In the genomic region with DNA sequence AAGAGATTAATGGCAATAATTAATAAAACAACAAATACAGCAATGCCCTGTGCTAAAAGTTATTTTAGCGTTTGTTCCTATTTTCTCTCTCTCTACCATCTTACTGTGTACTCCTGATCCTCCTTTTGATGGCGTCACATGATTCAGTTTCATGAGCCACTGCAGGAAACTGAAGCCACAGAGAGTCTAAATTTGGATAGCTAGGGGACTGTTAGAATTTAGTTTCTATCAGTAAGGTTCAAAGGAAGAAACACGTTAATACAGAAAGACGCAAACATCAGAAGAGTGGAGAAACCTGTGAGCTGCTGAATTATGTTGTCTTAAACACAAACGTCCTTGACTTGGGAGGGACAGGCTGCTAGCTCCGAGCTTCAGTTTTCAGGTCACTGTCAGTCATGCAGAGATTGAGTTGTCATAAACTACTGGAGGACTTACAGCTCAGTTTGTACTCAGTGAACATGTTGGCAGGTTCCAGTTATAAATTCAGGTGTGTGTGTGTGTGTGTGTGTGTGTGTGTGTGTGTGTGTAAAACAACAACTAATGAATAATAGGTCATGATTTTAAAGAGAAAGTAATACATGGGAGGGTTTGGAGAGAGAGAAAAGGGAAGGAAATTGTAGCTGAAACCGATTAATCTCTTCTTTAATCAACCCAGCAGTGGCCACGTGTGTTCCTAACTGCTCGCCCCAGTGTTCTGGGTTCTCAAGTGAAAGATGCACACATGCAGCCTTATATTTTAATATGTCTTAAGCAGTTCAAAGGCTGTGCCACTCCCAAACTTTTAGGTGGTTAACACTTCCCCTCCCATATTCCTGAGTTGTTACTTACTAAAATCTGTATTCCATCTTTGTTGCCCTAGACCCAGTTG, we compare ENCODE assay signal across 1 mouse cellular context.
TF ChIP-seq lines count a peak whose summit lies in the region.

No protein-coding gene starts in this region.

TF ChIP-seq in CH12.LX, 34 proteins besides CTCF, POLR2A, EP300 and RAD21:
- TF ChIP-seq MAFK (IDR thresholded peaks at IDR 0.05; ENCODE audit: insufficient replicate concordance, low read length): no peak
- TF ChIP-seq USF2 (conservative IDR thresholded peaks at IDR 0.05; ENCODE audit: low read depth, low read length): peak; percentile 53
- TF ChIP-seq MEF2A (IDR thresholded peaks at IDR 0.05; ENCODE audit: borderline replicate concordance, low read depth, low read length): peak; percentile 95
- TF ChIP-seq MAZ (IDR thresholded peaks at IDR 0.05; ENCODE audit: low read depth, low read length): no peak
- TF ChIP-seq ZC3H11A (IDR thresholded peaks at IDR 0.05; ENCODE audit: low read depth, low read length): no peak
- TF ChIP-seq CHD1 (IDR thresholded peaks at IDR 0.05; ENCODE audit: low read depth, low read length): 0 out of 2 replicates have a peak, but pooled peaks have one; percentile 42
- TF ChIP-seq MXI1 (IDR thresholded peaks at IDR 0.05; ENCODE audit: low read depth, low read length): peak; percentile 60; the same call in 1 of the 2 replicates
- TF ChIP-seq MAX (IDR thresholded peaks at IDR 0.05; ENCODE audit: low read length): peak; percentile 26
- TF ChIP-seq JUND (conservative IDR thresholded peaks at IDR 0.05; ENCODE audit: low read depth, low read length): no peak
- peak; percentile 65 for TF ChIP-seq USF1 (IDR thresholded peaks at IDR 0.05; ENCODE audit: low read depth, low read length)
- TF ChIP-seq NRF1 (IDR thresholded peaks at IDR 0.05; ENCODE audit: low read depth, low read length): no peak
- TF ChIP-seq GABPA (IDR thresholded peaks at IDR 0.05; ENCODE audit: insufficient replicate concordance, low read depth, low read length): no peak
- 0 out of 2 replicates have a peak, but pooled peaks have one; percentile 17 for TF ChIP-seq MYC (IDR thresholded peaks at IDR 0.05; ENCODE audit: low read depth, low read length)
- TF ChIP-seq BHLHE40 (IDR thresholded peaks at IDR 0.05; ENCODE audit: low read depth, low read length): 0 out of 2 replicates have a peak, but pooled peaks have one; percentile 40
- TF ChIP-seq TBP (conservative IDR thresholded peaks at IDR 0.05; ENCODE audit: low read depth, low read length): 0 out of 2 replicates have a peak, but pooled peaks have one; percentile 66
- 0 out of 2 replicates have a peak, but pooled peaks have one; percentile 30 for TF ChIP-seq IRF4 (IDR thresholded peaks at IDR 0.05; ENCODE audit: low read depth, low read length)
TF ChIP-seq in CH12.LX: peak in this region for 10.
